Mouse (Mus musculus): Measurements from ENCODE around the gene Mast4.

GRCm38 (mm10) chr13:103338616-103339015, 4.3 kb upstream of the Mast4 start:
- TF ChIP-seq TCF12 (IDR thresholded peaks at IDR 0.05; ENCODE audit: low read depth, low read length), result no peak
- no peak for TF ChIP-seq CTCF (conservative IDR thresholded peaks at IDR 0.05 in 1 of 2, IDR thresholded peaks at IDR 0.05 in 1 of 2; ENCODE audit: low read depth in 2 of 2, low read length in 2 of 2)
- TF ChIP-seq NRF1 (IDR thresholded peaks at IDR 0.05; ENCODE audit: low read depth, low read length), result no peak
- TF ChIP-seq GABPA (IDR thresholded peaks at IDR 0.05; ENCODE audit: insufficient replicate concordance, low read depth, low read length), result no peak
- TF ChIP-seq POLR2A (IDR thresholded peaks at IDR 0.05; ENCODE audit: low read depth, low read length), result no peak
- no peak for TF ChIP-seq UBTF (IDR thresholded peaks at IDR 0.05; ENCODE audit: low read depth, low read length)

Measured in CH12.LX (cell line).